Mouse (Mus musculus) gastrocnemius, postnatal 14 days (tissue): Measurements from ENCODE around the gene Fam120c. TPM values are rescaled to one million over a fixed set of nuclear protein-coding genes. Genes with fewer than 3 reads are reported as not detected.
"Not testable (repeated sequence)": the region's sequence is repeated elsewhere in the genome, so short reads cannot be mapped to it uniquely, and the experiment has no call there.

Source experiments
- DNase-seq: peaks from one replicate; pipeline ENCODE4 v3.0.0; 2021; ENCODE audit warnings: mixed read lengths
- intact Hi-C: fragments of 180-260 bp; cut with DNase I; formaldehyde crosslinking; loops from one replicate; pipeline ENCODE4 v1.15.1; 2025; ENCODE audit warnings: low total_unique reads
- long read RNA-seq, 2 experiments: library from polyadenylated mRNA; stranded (forward); transcript quantifications; one replicate each; pipeline ENCODE4 v2.0.0; 2021
- total RNA-seq, 2 experiments: library from RNA; stranded (reverse); gene quantifications; 2 replicates each; pipeline ENCODE4 v1.2.3; 2021

Gene Fam120c
- total RNA-seq, result 10 to 100 TPM; 15.0 to 17.4 TPM
- long read RNA-seq, experiment 1, full-length matches to known transcripts, result 2 of 7 reads
- long read RNA-seq, experiment 1, partial matches to known transcripts, result 0 of 7 reads
- long read RNA-seq, experiment 1, other reads (novel, unspliced or antisense), result 5 of 7 reads
- long read RNA-seq, experiment 2, full-length matches to known transcripts, result 3 of 6 reads
- long read RNA-seq, experiment 2, partial matches to known transcripts, result 1 of 6 reads
- long read RNA-seq, experiment 2, other reads (novel, unspliced or antisense), result 2 of 6 reads

DNA sequence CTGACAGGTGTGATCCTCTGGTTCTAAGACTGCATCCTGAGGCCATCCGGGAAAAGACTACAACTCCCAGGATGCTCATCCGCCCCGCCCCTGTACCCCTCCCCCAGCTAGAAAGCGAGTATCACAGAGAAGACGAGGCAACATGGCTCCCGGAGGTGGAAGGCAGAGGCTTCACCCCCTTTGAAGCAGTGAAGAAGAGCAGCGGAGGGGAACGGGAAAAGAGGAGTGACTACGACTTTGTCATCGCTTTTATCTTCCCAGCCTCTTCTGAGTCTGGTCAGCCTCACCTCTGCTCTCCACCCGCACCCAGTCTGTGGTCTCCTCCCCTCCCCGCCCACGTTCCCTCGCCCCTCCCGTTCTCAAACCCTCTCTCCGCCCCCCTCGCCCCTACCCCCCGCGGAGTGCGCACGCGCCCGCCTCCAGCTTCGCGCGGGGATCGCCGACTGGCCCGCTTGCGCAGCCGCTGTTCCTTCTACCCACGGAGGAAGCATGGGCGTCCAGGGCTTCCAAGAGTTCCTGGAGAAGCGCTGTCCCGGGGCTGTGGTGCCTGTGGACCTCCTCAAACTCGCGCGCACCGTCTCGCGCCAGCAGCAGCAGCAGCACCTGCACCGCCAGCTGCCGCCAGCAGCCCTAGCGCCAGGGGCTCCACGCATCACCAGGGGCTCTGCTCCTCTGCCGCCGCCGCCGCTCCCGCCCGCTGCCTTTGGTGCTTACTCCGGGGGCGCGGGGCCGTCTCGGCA is at the start of gene Fam120c:
Gene Fam120c (plus strand): TSS at position 415 of the 740 bp plus-strand sequence.
- peak; percentile 85 for DNase-seq
- intact Hi-C loops, result no loop called here

GRCm38 (mm10) chrX:151298329-151298728 is 45.6 kb upstream of the Fam120c start:
- intact Hi-C loops, result no loop called here
- DNase-seq, result no peak

- DNase-seq, result no peak
- intact Hi-C loops, result no loop called here
Observed at GRCm38 (mm10) chrX:151313732-151314131, 30.2 kb upstream of the Fam120c start.

DNA sequence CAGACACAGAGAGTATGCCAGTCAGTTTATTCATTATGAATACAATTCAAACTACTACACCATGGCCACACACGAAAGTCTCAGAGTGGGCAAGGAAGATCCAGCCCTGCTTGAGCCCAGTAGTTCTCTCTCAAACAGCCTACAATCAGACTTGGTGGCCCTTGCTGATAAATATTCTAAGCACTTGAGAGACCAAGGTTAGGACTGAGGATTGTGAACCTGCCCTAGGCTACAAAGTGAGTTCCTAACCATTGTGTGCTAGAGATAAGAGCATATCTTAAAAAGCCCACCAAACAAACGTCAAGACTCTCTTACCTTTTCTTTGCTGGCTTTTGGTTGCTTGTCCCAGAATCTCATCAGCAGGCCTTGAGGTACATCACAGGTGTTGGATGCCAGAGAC is 10.4 kb upstream of the Fam120c start:
- no peak for DNase-seq
- intact Hi-C loops, result no loop called here

DNA sequence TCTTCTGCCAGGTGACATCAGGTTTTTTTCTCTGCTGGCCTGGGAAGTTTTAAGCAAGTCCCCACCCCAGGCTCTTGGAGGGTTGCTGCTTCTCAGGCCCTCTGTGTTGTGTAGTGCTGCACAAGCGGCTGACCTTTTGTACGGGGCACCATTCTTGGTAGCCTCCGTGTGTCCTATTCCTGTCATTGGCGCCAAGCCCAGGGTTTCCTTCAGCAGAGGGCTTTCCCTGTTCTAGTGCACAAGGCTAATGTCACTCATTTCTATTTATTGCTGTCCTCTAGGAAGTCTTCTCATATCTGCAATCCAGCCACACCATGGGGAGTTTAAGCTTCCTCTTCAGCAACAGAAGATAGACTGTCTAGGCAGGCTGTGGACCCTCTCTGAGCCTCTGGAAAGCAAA is 6.2 kb upstream of the Fam120c start:
- DNase-seq, result peak; percentile 67

GRCm38 (mm10) chrX:151344501-151344984 is 568 bp downstream of the Fam120c start:
- intact Hi-C loops, result no loop called here
- peak; percentile 52 for DNase-seq

More for the DNA sequence above, 6.2 kb upstream of the Fam120c start:
- intact Hi-C loops, result no loop called here

DNA sequence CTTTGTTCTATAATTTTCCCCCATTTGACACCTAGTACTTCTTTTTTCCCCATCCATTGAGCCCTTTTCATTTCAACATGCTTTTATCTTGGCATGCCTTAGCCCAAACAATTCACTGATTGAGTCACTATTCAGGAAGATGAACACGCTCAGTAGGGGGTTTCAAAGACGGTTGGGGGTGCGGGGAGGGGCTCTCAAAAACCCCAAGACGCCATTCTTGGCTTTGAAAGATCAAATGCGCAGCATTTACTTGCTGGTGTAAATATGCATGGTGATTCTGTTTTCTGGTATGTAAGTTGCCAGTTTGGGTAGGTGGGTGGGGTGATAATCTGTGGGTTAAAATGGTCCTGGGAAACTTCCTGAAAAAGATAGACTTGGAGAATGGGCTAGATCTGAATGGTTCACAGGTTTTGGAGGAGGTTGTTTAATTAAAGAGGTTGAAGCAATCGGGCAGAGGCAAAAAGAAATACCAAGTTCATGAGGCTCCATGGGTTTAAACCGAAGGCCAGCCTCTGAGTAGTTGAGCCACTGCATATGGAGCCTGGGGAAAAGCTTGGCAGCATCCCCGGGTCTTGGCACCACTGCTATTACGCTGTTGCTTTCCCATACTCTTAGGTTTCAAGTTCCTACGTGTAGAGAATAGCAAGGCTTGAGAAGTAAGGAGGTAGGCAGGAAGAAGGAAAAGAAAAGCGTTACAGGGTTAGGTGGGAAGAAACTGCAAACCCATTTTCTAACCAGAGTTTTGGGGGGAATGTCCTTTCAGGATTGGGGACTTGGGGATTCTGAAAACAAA is 1.6 kb downstream of the Fam120c start:
- intact Hi-C loops, result no loop called here
- peak; percentile 5 for DNase-seq

DNA sequence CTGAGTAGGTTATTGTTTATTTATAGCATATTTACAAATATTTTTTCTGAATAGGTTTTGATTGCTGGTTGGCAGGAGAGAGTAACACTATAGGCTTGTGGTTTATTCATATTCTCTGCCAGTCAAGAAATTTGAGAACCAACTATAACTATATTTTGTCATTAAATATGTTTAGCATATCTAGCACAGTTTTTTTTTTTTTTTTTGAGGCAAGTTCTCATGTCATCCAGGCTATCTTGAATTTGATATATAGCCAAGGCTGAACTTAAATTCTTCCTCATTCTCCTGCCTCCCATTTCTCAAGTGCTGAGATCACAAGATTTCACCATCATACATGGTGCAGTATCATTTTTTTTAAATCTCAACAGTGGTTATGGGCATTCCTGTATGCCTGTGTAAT is 3.3 kb downstream of the Fam120c start:
- no peak for DNase-seq
- intact Hi-C loops, result no loop called here

- no peak for DNase-seq
Observed at GRCm38 (mm10) chrX:151349322-151349721, 5.3 kb downstream of the Fam120c start.

GRCm38 (mm10) chrX:151418801-151419200 is 74.8 kb downstream of the Fam120c start:
- intact Hi-C loops, result no loop called here
- no peak for DNase-seq

More at GRCm38 (mm10) chrX:151349322-151349721, 5.3 kb downstream of the Fam120c start:
- intact Hi-C loops, result no loop called here

GRCm38 (mm10) chrX:151420791-151421190 is 76.8 kb downstream of the Fam120c start:
- intact Hi-C loops, result no loop called here
- no peak for DNase-seq

- intact Hi-C loops, result no loop called here
- DNase-seq, result no peak
Observed at GRCm38 (mm10) chrX:151443637-151444036, 99.7 kb downstream of the Fam120c start.

- intact Hi-C loops, result no loop called here
- DNase-seq, result no peak
Observed at GRCm38 (mm10) chrX:151444189-151444588, 100.2 kb downstream of the Fam120c start.

DNA sequence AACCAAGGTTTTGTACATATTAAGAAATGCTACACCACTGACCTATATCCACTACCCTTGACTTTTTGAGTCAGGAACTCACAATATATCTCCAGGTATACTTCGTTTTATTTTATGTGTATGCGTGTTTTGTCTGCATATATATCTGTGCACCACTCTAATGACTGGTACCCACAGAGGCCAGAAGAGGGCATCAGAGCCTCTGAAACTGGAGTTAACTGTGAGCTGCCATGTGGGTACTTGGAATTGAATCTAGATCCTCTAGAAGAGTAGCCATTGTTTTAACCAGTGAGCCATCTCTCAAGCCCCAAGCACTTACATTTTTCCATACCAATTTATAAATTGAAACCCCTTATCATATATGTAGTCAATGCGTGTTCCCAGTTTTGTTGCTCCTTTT is 144.2 kb downstream of the Fam120c start:
- intact Hi-C loops, result no loop called here

GRCm38 (mm10) chrX:151493269-151493668 is 149.3 kb downstream of the Fam120c start:
- intact Hi-C loops, DNase-seq: not testable (repeated sequence)

More for the DNA sequence above, 144.2 kb downstream of the Fam120c start:
- no peak for DNase-seq

DNA sequence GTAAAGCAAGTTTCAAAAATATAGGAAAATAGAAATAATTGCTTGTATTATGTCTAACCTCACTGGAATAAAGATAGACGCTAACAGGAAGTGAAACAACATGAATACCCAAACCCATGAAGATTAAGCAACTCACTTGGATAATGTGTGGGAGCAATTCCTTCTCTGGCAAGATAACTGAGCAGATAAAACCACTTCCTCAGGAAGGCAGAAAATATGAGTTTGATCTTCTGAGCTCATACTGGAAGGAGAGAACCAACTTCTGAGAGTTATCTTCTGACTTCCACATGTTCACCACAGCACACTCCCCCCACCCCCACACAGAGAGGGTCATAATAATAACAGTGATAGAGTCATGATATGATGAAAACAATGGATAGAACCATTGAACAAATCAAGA is 152.6 kb downstream of the Fam120c start:
- intact Hi-C loops, result no loop called here

GRCm38 (mm10) chrX:151508536-151508935 is 164.6 kb downstream of the Fam120c start:
- DNase-seq, result no peak
- intact Hi-C loops, result no loop called here

More for the DNA sequence above, 152.6 kb downstream of the Fam120c start:
- DNase-seq, result no peak

DNA sequence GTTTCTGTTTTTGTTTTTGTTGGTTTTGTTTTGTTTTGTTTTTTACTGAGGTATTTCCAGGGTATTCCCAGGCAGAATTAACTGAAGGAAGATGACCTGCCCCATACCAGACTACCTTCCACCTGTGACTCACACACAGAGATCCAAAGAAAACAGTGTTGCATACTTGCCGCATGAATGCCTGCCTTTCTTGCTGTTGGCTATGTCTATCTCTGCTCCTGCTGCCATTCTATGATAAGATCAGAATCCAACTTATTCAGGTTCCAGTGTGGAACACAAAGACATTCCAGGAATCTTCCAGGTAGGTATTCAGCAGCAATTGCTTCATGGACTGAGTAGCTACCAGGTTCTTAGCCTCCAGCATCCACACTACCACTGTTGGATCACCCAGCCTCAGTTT is 165.9 kb downstream of the Fam120c start:
- DNase-seq, result no peak
- intact Hi-C loops, result no loop called here

- DNase-seq, result no peak
- intact Hi-C loops, result no loop called here
Observed at GRCm38 (mm10) chrX:151513066-151513465, 169.1 kb downstream of the Fam120c start.

DNA sequence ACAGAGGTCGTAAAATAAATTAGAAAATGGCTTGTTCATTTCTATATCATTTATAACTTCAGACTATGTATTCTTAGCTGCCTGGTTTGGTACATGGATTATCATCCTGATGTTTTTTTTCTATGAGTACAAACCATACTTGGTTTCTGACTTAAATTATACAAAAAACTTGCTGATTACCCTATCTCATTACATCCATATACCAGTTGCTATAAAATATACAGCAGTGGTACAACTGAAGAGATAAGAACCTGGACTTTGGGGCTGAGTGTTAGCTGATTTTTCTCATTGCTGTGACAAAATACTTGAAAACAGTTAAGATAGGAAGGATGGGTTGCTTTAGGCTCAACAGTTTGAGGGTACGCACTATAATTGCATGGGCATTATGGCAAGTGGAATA is 169.7 kb downstream of the Fam120c start:
- intact Hi-C loops, result no loop called here
- DNase-seq, result no peak
